Mouse (Mus musculus) right cerebral cortex, postnatal 14 days (tissue): ENCODE data around the gene Foxj2.

ENCODE experiments used
- DNase-seq: peaks from one replicate; pipeline ENCODE4 v3.0.0; 2022

The Foxj2 gene

GRCm38 (mm10) chr6:122819306-122820070 is at the start of gene Foxj2:
TSS of gene Foxj2 (plus strand) at chr6:122819914.
- DNase-seq, result peak; percentile 67

DNA sequence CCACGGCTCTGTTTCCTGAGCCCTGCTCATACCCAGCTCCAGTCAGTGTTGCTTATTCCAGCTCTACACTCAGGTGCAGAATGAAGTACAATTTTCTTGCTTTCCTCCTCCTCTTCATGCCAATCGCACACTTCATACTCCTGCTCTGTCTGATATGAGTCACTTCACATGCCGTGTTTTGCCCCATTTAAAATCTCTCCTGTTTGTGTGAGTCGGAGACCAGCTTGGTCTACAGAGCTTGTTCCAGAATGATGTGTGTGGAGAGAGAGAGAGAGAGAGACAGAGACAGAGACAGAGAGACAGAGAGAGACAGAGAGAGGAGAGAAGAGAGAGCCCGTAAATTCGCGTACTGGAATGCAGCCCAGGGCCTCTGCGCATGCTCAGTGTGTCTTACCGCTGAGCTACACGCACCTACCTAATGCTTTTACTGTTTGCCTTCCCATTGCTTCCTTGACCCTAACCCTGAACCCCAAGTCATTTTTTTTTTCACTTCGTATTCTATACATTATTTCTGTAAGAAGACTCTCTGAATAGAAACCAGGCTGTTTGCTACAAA is 48.9 kb upstream of the Foxj2 start:
- no peak for DNase-seq

DNA sequence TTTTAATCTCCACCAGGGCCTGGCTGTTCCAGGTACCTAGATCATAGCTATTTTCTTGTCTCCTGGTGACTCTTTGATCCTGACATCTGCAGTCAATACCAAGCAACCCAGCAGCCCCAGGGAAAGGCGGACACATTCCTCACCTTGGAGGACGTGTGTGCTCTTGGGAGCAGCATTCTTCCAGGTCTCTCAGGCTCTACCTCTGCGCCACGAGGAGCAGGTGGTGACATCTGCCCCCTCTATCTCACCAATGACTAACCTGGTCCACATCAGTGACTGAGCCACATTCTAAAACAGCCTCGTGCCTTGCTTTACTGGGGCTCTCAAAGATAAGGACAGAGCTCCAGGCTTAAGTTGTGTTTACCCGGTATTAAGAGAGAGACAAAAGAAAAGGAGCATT is 47.0 kb upstream of the Foxj2 start:
- no peak for DNase-seq

GRCm38 (mm10) chr6:122774345-122774744 is 45.4 kb upstream of the Foxj2 start:
- DNase-seq, result no peak

GRCm38 (mm10) chr6:122776040-122776439 is 43.7 kb upstream of the Foxj2 start:
- no peak for DNase-seq

DNA sequence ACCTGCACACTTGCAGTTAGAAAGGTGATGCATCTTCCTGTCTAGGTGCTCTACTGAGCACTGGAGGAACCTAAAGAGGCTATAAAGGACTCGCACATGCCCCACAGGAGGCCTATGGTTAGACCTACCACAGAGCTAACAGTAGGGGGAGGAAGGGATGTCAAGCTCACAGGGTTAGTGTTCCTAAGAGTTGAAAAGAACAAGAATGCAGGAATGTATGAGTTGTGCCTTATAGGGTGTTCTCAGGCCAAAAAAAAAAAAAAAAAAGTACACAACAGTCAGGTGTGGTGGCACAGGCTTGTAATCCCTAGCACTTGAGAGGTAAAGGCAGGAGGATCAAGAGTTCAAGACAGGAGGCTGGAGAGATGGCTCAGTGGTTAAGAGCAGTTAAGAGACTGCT is 39.8 kb upstream of the Foxj2 start:
- DNase-seq, result no peak

DNA sequence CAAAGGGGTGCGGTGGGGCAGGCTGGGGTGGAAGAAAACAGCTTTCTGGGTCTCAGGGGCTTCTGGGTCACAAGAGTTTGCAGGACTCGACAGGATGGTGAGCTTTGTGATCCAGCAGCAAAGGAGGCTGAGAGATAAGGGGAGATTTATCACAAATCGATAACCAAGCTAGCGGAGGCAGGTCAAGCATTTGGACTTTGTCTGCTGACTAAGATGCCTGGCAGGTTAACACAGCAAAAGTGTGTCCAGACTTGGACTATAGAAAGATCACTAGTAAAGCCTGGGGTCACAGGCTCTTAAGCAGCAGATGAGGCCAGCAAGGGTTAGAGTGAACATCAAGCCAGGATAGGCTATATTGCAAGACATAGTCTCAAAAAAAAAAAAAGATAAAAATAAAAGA is 38.5 kb upstream of the Foxj2 start:
- no peak for DNase-seq

DNA sequence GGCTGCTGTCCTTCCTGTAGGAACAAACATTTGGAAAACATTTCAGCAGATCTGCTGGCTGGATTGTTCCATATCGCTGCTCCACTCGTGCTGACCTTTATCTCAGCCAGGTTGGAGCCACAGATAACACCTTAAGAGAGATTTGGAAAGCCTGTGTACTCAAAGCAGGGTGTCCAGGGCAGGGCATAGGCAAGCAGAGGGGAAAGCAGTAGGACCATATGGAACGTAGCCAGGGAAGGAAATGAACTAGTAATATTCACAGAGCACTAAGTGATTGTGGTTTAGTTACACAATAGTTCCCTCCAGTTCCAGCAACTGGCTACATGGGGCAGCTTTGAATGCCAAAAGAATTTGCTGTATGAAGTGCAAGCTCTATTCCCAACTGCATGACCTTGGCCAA is 37.5 kb upstream of the Foxj2 start:
- no peak for DNase-seq

GRCm38 (mm10) chr6:122784866-122785265 is 34.8 kb upstream of the Foxj2 start:
- peak; percentile 62 for DNase-seq

DNA sequence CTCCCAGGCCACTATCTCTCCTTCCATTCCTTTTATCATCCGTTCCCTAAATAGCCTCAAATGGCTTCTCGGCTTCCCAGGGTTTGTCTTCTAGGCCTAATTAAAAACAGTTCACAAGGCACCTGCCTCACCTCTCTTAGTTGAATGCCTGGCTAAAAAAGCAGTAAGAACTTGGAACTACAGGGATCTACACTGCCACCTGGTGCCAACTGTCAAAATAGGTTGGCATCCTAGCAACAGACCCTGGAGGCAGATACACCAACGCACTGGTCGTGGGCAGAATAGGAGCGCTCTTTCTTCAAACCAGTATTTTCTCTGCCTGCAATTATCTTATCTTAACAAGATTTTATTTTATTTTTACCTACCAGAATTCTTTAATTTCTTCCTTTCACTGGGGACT is 33.4 kb upstream of the Foxj2 start:
- DNase-seq, result peak; percentile 76

- no peak for DNase-seq
Observed at GRCm38 (mm10) chr6:122795254-122795935, 24.3 kb upstream of the Foxj2 start.

GRCm38 (mm10) chr6:122800640-122801300 is 18.9 kb upstream of the Foxj2 start:
- DNase-seq, result no peak

DNA sequence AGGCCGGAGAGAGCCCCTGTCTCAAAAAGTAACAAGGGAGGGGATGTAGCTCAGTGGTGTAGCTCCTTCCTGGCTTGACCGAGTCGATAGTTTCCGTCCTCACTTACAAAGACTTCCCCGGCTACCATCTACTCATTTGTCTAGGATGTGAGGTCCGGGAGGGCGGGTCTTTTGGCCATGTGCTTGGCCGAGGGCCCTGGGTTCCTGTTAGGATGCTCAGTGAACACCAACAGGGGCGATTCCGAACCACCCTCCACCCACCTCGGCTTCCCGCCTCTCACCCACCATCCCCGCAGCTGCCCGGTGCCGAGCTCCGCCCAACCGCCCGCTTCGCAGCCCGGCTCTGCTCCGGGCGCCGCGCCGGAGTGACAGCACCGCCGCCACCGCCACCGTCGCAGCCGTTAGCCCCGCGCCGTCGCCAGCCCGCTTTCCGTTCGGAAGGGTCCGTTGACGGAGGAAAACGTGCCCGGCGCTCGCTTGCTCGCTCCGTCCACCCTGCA is 18.4 kb upstream of the Foxj2 start, which contains the start of gene Slc2a3:
Slc2a3 (minus strand) TSS at position 340 of the 500 bp plus-strand sequence.
- peak; percentile 46 for DNase-seq

DNA sequence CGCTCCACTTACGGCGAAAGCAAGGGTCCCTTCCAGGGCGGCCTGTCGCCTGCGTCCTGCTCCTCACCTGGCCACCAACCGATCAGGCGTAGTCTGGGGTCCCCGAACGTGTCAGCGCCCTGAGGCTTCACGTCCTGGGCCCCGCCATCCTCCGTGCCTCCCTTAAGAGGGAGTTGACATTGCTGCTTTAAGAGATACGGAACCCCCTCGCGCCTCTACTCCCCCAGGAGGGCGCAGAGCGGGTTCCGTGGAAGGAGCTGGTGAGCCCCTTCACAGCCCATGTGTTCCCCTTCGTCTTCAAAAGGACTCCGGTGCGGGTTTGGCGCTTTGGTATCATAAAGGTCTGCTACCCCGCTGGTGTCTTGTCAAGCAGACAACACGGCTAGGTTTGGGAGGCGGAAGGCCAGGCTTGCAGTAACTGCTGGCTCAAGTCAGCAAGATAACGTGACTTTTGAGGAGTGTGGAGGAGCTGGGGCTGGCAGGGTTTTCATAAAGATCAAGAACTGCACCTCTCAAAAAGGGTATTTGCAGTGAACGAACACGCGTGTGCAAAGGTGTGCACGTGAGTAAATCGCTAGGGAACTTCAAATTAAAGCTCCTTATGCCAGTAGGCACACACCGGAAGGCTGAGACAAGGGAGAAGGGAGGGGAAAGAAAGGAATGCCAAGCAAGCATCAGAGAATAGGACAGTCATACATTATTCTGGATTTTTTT is 17.8 kb upstream of the Foxj2 start:
- peak; percentile 42 for DNase-seq

GRCm38 (mm10) chr6:122804418-122804817 is 15.3 kb upstream of the Foxj2 start:
- peak; percentile 77 for DNase-seq

DNA sequence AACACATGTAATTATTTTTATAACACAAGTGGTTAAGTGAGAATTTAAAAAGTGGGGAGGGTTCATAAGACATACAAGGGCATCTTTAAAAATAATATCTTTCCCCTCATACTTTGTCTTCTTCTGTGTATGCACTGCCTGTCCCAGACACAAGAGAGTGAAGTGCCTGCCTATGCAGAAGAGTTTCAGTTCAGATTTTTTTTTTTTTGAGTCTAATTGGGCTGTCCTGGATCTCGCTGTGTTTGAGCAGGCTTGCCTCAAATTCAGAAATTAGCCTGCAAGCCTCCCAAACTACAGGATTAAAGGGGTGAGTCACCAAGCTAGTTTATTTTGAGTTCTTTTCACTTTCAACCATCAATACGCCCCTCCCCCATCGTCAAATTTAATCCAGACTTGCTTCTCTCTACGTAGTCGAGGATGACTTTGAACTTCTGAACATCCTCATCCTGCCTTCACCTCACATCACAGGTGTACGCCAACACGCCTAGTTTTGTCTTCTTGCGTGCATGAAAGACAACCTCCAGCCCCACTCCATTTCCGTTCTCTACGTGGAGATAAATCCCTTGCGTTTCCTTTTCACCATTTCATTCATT is 9.6 kb upstream of the Foxj2 start:
- DNase-seq, result no peak

DNA sequence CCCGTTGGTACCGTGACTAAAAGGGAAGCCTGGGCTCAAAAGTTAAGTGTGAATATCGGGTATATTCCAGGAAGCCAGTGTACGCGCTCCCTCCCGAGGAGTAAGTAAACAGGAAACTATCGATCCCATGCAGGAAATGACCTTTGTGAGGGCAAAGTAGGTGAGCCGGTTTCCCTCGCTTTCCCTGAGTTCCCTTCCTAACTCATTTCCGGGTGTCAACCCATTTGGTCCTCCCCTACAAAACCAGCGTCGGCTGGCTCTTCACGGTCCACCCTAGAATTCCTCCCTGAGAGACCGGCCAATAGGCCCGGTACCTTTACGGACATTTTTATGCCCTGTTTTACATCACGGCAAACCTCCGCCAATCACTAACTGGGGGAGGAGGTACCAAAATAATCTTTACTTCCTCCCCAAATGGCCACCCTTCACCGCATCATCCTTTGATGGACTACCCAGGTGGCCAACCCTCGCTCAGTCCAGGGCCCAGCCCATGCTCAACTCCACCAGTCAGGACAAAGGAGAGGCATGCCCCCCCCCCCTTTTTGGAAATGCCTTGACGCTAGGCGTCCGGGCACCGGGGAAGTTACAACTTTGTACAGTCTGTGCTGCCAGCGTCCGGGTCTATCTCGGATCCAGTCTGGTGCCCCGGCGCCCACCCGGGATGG is 9.0 kb upstream of the Foxj2 start:
- DNase-seq, result peak; percentile 96

- peak; percentile 89 for DNase-seq
Observed at GRCm38 (mm10) chr6:122811280-122811652, 8.4 kb upstream of the Foxj2 start.

- DNase-seq, result no peak
Observed at GRCm38 (mm10) chr6:122811771-122812600, 7.7 kb upstream of the Foxj2 start.

GRCm38 (mm10) chr6:122812716-122813115 is 7.0 kb upstream of the Foxj2 start:
- DNase-seq, result no peak

DNA sequence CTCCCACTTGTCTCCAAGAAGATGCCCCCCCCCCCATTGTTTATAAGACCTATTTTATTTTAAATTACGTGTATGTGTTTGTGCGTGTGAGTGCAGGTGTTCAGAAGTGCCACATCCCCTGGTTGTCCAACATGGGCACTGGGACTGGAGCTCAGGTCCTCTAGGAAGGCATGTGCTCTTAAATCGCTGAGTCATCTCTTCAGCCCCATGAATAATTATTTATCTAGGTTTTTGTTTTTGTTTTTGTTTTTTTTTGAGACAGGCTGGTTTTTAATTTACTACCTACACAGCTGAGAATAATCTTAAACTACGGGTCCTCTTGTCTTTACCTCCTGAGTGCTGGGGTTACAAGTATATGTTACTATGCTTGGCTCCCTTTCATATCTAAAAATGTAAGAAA is 6.1 kb upstream of the Foxj2 start:
- DNase-seq, result no peak
